Mouse (Mus musculus): ENCODE data around the gene Cbfa2t2. TPM values are rescaled to one million over a fixed set of nuclear protein-coding genes. Genes with fewer than 3 reads are reported as not detected.
"Not testable (repeated sequence)": the region's sequence is repeated elsewhere in the genome, so short reads cannot be mapped to it uniquely, and the experiment has no call there.

Cbfa2t2 gene
- polyA plus RNA-seq, 1 experiment = 8.5 TPM

GRCm38 (mm10) chr2:154474251-154475061 is 38.2 kb downstream of the Cbfa2t2 start:
- no peaks in the 10 kb centered on the region for H3K27me3 ChIP-seq (ENCODE audit: control insufficient read depth, insufficient read depth, insufficient read length)
- TF ChIP-seq USF1 (IDR thresholded peaks at IDR 0.05; ENCODE audit: low read depth) = no peak
- no peak for TF ChIP-seq MYOD1 (IDR thresholded peaks at IDR 0.05; ENCODE audit: control insufficient read depth, insufficient read length, low read depth)
- TF ChIP-seq MYOG (IDR thresholded peaks at IDR 0.05; ENCODE audit: control insufficient read depth, extremely low read depth, insufficient read length) = no peak
- TF ChIP-seq FOSL1 (IDR thresholded peaks at IDR 0.05; ENCODE audit: insufficient read depth, low read length, poor library complexity, severe bottlenecking) = no peak
- no peak for TF ChIP-seq CEBPB (IDR thresholded peaks at IDR 0.05; ENCODE audit: low read depth)
- TF ChIP-seq MAX (IDR thresholded peaks at IDR 0.05) = no peak
- TF ChIP-seq CTCF (IDR thresholded peaks at IDR 0.05; ENCODE audit: control insufficient read depth, insufficient read depth, insufficient read length) = no peak

GRCm38 (mm10) chr2:154475062-154475349 is 38.7 kb downstream of the Cbfa2t2 start:
- Histone ChIP-seq H3ac (ENCODE audit: control insufficient read depth, insufficient read length, low read depth) (no peak overlapping the region), H3K36me3 (ENCODE audit: control insufficient read depth, insufficient read depth) (no peaks in the 10 kb centered on the region), H3K79me3 (ENCODE audit: low read depth) (peaks cover 19% of the 10 kb centered on the region), H3K79me2 (ENCODE audit: control insufficient read depth, insufficient read depth) (peaks cover 80% of the 10 kb centered on the region), H3K27me3 (ENCODE audit: control insufficient read depth, insufficient read depth, insufficient read length) (no peaks in the 10 kb centered on the region), H3K4me3 (ENCODE audit: insufficient read depth, poor library complexity, severe bottlenecking) (no peak overlapping the region)
- no peak for TF ChIP-seq CEBPB (IDR thresholded peaks at IDR 0.05; ENCODE audit: low read depth)
- no peak for TF ChIP-seq MYOG (IDR thresholded peaks at IDR 0.05; ENCODE audit: control insufficient read depth, extremely low read depth, insufficient read length)
- TF ChIP-seq MAX (IDR thresholded peaks at IDR 0.05) = no peak
- no peak for TF ChIP-seq USF1 (IDR thresholded peaks at IDR 0.05; ENCODE audit: low read depth)
- no peak for TF ChIP-seq CTCF (IDR thresholded peaks at IDR 0.05; ENCODE audit: control insufficient read depth, insufficient read depth, insufficient read length)
- no peak for TF ChIP-seq FOSL1 (IDR thresholded peaks at IDR 0.05; ENCODE audit: insufficient read depth, low read length, poor library complexity, severe bottlenecking)
- no peak for TF ChIP-seq MYOD1 (IDR thresholded peaks at IDR 0.05; ENCODE audit: control insufficient read depth, insufficient read length, low read depth)

More at GRCm38 (mm10) chr2:154474251-154475061, 38.2 kb downstream of the Cbfa2t2 start:
- Histone ChIP-seq H3ac (ENCODE audit: control insufficient read depth, insufficient read length, low read depth) (no peak overlapping the region), H3K79me2 (ENCODE audit: control insufficient read depth, insufficient read depth) (peaks cover 80% of the 10 kb centered on the region), H3K4me3 (ENCODE audit: insufficient read depth, poor library complexity, severe bottlenecking) (no peak overlapping the region), H3K36me3 (ENCODE audit: control insufficient read depth, insufficient read depth) (no peaks in the 10 kb centered on the region), H3K79me3 (ENCODE audit: low read depth) (peaks cover 15% of the 10 kb centered on the region)

GRCm38 (mm10) chr2:154475861-154476260 is 39.6 kb downstream of the Cbfa2t2 start:
- Histone ChIP-seq H3K4me3 (ENCODE audit: insufficient read depth, poor library complexity, severe bottlenecking) (no peak overlapping the region), H3K27me3 (ENCODE audit: control insufficient read depth, insufficient read depth, insufficient read length) (no peaks in the 10 kb centered on the region), H3ac (ENCODE audit: control insufficient read depth, insufficient read length, low read depth) (no peak overlapping the region), H3K79me3 (ENCODE audit: low read depth) (peaks cover 20% of the 10 kb centered on the region), H3K79me2 (ENCODE audit: control insufficient read depth, insufficient read depth) (peaks cover 85% of the 10 kb centered on the region), H3K36me3 (ENCODE audit: control insufficient read depth, insufficient read depth) (no peaks in the 10 kb centered on the region)
- no peak for TF ChIP-seq FOSL1 (IDR thresholded peaks at IDR 0.05; ENCODE audit: insufficient read depth, low read length, poor library complexity, severe bottlenecking)
- TF ChIP-seq USF1 (IDR thresholded peaks at IDR 0.05; ENCODE audit: low read depth) = no peak
- TF ChIP-seq CEBPB (IDR thresholded peaks at IDR 0.05; ENCODE audit: low read depth) = no peak
- TF ChIP-seq MYOD1 (IDR thresholded peaks at IDR 0.05; ENCODE audit: control insufficient read depth, insufficient read length, low read depth) = no peak
- TF ChIP-seq MYOG (IDR thresholded peaks at IDR 0.05; ENCODE audit: control insufficient read depth, extremely low read depth, insufficient read length) = no peak
- no peak for TF ChIP-seq MAX (IDR thresholded peaks at IDR 0.05)
- no peak for TF ChIP-seq CTCF (IDR thresholded peaks at IDR 0.05; ENCODE audit: control insufficient read depth, insufficient read depth, insufficient read length)

GRCm38 (mm10) chr2:154477028-154477427 is 40.7 kb downstream of the Cbfa2t2 start:
- Histone ChIP-seq H3ac (ENCODE audit: control insufficient read depth, insufficient read length, low read depth) (no peak overlapping the region), H3K27me3 (ENCODE audit: control insufficient read depth, insufficient read depth, insufficient read length) (no peaks in the 10 kb centered on the region), H3K79me2 (ENCODE audit: control insufficient read depth, insufficient read depth) (peaks cover 79% of the 10 kb centered on the region), H3K4me3 (ENCODE audit: insufficient read depth, poor library complexity, severe bottlenecking) (no peak overlapping the region), H3K79me3 (ENCODE audit: low read depth) (peaks cover 19% of the 10 kb centered on the region), H3K36me3 (ENCODE audit: control insufficient read depth, insufficient read depth) (no peaks in the 10 kb centered on the region)
- no peak for TF ChIP-seq USF1 (IDR thresholded peaks at IDR 0.05; ENCODE audit: low read depth)
- TF ChIP-seq CEBPB (IDR thresholded peaks at IDR 0.05; ENCODE audit: low read depth) = no peak
- no peak for TF ChIP-seq MYOG (IDR thresholded peaks at IDR 0.05; ENCODE audit: control insufficient read depth, extremely low read depth, insufficient read length)
- TF ChIP-seq FOSL1 (IDR thresholded peaks at IDR 0.05; ENCODE audit: insufficient read depth, low read length, poor library complexity, severe bottlenecking) = no peak
- TF ChIP-seq MAX (IDR thresholded peaks at IDR 0.05) = no peak
- TF ChIP-seq CTCF (IDR thresholded peaks at IDR 0.05; ENCODE audit: control insufficient read depth, insufficient read depth, insufficient read length) = no peak
- no peak for TF ChIP-seq MYOD1 (IDR thresholded peaks at IDR 0.05; ENCODE audit: control insufficient read depth, insufficient read length, low read depth)

- H3K36me3 ChIP-seq (ENCODE audit: control insufficient read depth, insufficient read depth) = no peaks in the 10 kb centered on the region
- TF ChIP-seq FOSL1 (IDR thresholded peaks at IDR 0.05; ENCODE audit: insufficient read depth, low read length, poor library complexity, severe bottlenecking) (no peak), MYOG (IDR thresholded peaks at IDR 0.05; ENCODE audit: control insufficient read depth, extremely low read depth, insufficient read length) (no peak), CEBPB (IDR thresholded peaks at IDR 0.05; ENCODE audit: low read depth) (no peak), MYOD1 (IDR thresholded peaks at IDR 0.05; ENCODE audit: control insufficient read depth, insufficient read length, low read depth) (no peak), CTCF (IDR thresholded peaks at IDR 0.05; ENCODE audit: control insufficient read depth, insufficient read depth, insufficient read length) (no peak), USF1 (IDR thresholded peaks at IDR 0.05; ENCODE audit: low read depth) (no peak), MAX (IDR thresholded peaks at IDR 0.05) (no peak)
- peaks cover 32% of the 10 kb centered on the region for H3K79me3 ChIP-seq (ENCODE audit: low read depth)
- no peak overlapping the region for H3ac ChIP-seq (ENCODE audit: control insufficient read depth, insufficient read length, low read depth)
- H3K4me3 ChIP-seq (ENCODE audit: insufficient read depth, poor library complexity, severe bottlenecking) = no peak overlapping the region
- peaks cover 85% of the 10 kb centered on the region for H3K79me2 ChIP-seq (ENCODE audit: control insufficient read depth, insufficient read depth)
- no peaks in the 10 kb centered on the region for H3K27me3 ChIP-seq (ENCODE audit: control insufficient read depth, insufficient read depth, insufficient read length)
Measured at GRCm38 (mm10) chr2:154491788-154492187, 55.5 kb downstream of the Cbfa2t2 start.

GRCm38 (mm10) chr2:154493559-154493958 is 57.3 kb downstream of the Cbfa2t2 start:
- H3ac ChIP-seq (ENCODE audit: control insufficient read depth, insufficient read length, low read depth); H3K4me3 ChIP-seq (ENCODE audit: insufficient read depth, poor library complexity, severe bottlenecking); H3K36me3 ChIP-seq (ENCODE audit: control insufficient read depth, insufficient read depth); H3K27me3 ChIP-seq (ENCODE audit: control insufficient read depth, insufficient read depth, insufficient read length): not testable (repeated sequence)
- H3K79me2 ChIP-seq (ENCODE audit: control insufficient read depth, insufficient read depth) = peaks cover 97% of the 10 kb centered on the region
- peaks cover 40% of the 10 kb centered on the region for H3K79me3 ChIP-seq (ENCODE audit: low read depth)

Data from C2C12 (cell line).